35 mouse cellular contexts compared by ENCODE assay signal in genomic region chr6:92199414-92199813, GRCm38 (mm10). TPM values are rescaled to one million over a fixed set of nuclear protein-coding genes. Genes with fewer than 3 reads are reported as not detected.
DNase-seq lines count a peak whose midpoint lies in the region; ATAC-seq and TF ChIP-seq lines count a peak whose summit lies in the region.
"Had no signal": no experiment of that assay in that cellular context is flagged by ENCODE, and none has a peak within 500 bp of the region (broad histone marks: within the 10 kb centered on the region; RNA-seq: fewer than 3 reads in every experiment).

No protein-coding gene starts in this region.

- H3K4me3 ChIP-seq in lung, postnatal 0 days (ENCODE audit: low read depth, low read length), result no peak overlapping the region
- H3K4me3 ChIP-seq in macrophage (ENCODE audit: inconsistent target), result no peak overlapping the region
- H3K4me3 ChIP-seq in forebrain, postnatal 0 days (ENCODE audit: low read depth, low read length), result no peak overlapping the region
- H3K4me3 ChIP-seq in layer of hippocampus, adult 2 months, result no peak overlapping the region
- H3K4me3 ChIP-seq: embryonic facial prominence, embryonic 10.5 days; embryonic facial prominence, embryonic 15.5 days; forebrain, embryonic 12.5 days; heart, adult 2 months; heart, embryonic 12.5 days; kidney, embryonic 15.5 days; left cerebral cortex, adult 2 months; liver, embryonic 13.5 days; midbrain, embryonic 10.5 days had no signal

- H3K4me2 ChIP-seq in lung, postnatal 0 days (replicated peaks; ENCODE audit: low read depth, low read length), result no peak overlapping the region
- no peak overlapping the region for H3K4me2 ChIP-seq in forebrain, postnatal 0 days (ENCODE audit: low read depth)
- H3K4me2 ChIP-seq: embryonic facial prominence, embryonic 15.5 days; forebrain, embryonic 12.5 days; heart, embryonic 12.5 days; hindbrain, embryonic 14.5 days; kidney, embryonic 15.5 days; liver, embryonic 13.5 days had no signal

- peak; percentile 37; the same call in 1 of the 2 replicates for ATAC-seq in lung, postnatal 0 days
- ATAC-seq in forebrain, postnatal 0 days, result no peak
- ATAC-seq: midbrain, embryonic 16.5 days had no signal

- no peaks in the 10 kb centered on the region for H3K79me2 ChIP-seq in macrophage (ENCODE audit: inconsistent target)

- H3K9ac ChIP-seq in lung, postnatal 0 days (replicated peaks; ENCODE audit: low read depth), result no peak overlapping the region
- no peak overlapping the region for H3K9ac ChIP-seq in forebrain, postnatal 0 days
- H3K9ac ChIP-seq: embryonic facial prominence, embryonic 15.5 days; forebrain, embryonic 12.5 days; heart, embryonic 12.5 days; hindbrain, embryonic 14.5 days; kidney, embryonic 15.5 days; liver, embryonic 13.5 days had no signal

- peaks cover 46% of the 10 kb centered on the region for H3K36me3 ChIP-seq in lung, postnatal 0 days (ENCODE audit: insufficient read depth, low read length)
- H3K36me3 ChIP-seq in macrophage (ENCODE audit: inconsistent target), result peaks cover 53% of the 10 kb centered on the region
- H3K36me3 ChIP-seq in forebrain, postnatal 0 days (ENCODE audit: insufficient read depth), result peaks cover 64% of the 10 kb centered on the region

- no peaks in the 10 kb centered on the region for H3K9me3 ChIP-seq in lung, postnatal 0 days (ENCODE audit: low read length)
- no peaks in the 10 kb centered on the region for H3K9me3 ChIP-seq in forebrain, postnatal 0 days (ENCODE audit: low read length)
- H3K9me3 ChIP-seq: embryonic facial prominence, embryonic 10.5 days; embryonic facial prominence, embryonic 15.5 days; forebrain, embryonic 12.5 days; heart, embryonic 12.5 days; kidney, embryonic 15.5 days; liver, embryonic 13.5 days; midbrain, embryonic 10.5 days had no signal

- no peaks in the 10 kb centered on the region for H3K27me3 ChIP-seq in lung, postnatal 0 days (replicated peaks; ENCODE audit: insufficient read depth, low read length)
- no peaks in the 10 kb centered on the region for H3K27me3 ChIP-seq in forebrain, postnatal 0 days (ENCODE audit: insufficient read depth, low read length)
- H3K27me3 ChIP-seq: CH12.LX; embryonic facial prominence, embryonic 15.5 days; forebrain, embryonic 12.5 days; heart, embryonic 12.5 days; kidney, embryonic 15.5 days; liver, embryonic 13.5 days had no signal

- no peak overlapping the region for H3K27ac ChIP-seq in lung, postnatal 0 days (ENCODE audit: low read length)
- H3K27ac ChIP-seq in macrophage, result peak overlapping the region; percentile 52
- no peak overlapping the region for H3K27ac ChIP-seq in forebrain, postnatal 0 days (ENCODE audit: low read depth, low read length)
- no peak overlapping the region for H3K27ac ChIP-seq in layer of hippocampus, adult 2 months
- H3K27ac ChIP-seq: embryonic facial prominence, embryonic 10.5 days; embryonic facial prominence, embryonic 15.5 days; forebrain, embryonic 12.5 days; heart, adult 2 months; hindbrain, embryonic 14.5 days; kidney, embryonic 15.5 days; left cerebral cortex, adult 2 months; liver, embryonic 13.5 days; midbrain, embryonic 10.5 days; stomach, postnatal 0 days had no signal

- 86% methylated on average over 8 of the region's 8 CpGs for WGBS in lung, postnatal 0 days
- WGBS in macrophage (ENCODE audit: missing documents), result 51% methylated on average over 8 of the region's 8 CpGs
- whole genome bisulfite sequencing in forebrain, postnatal 0 days, result 93% methylated on average over 8 of the region's 8 CpGs

- TF ChIP-seq EP300 in lung, postnatal 0 days (IDR thresholded peaks at IDR 0.05), result 0 out of 2 replicates have a peak, but pooled peaks have one; percentile 14

- H3K4me1 ChIP-seq in lung, postnatal 0 days (ENCODE audit: insufficient read depth, low read depth, low read length), result no peaks in the 10 kb centered on the region
- H3K4me1 ChIP-seq in forebrain, postnatal 0 days (ENCODE audit: insufficient read depth), result no peaks in the 10 kb centered on the region
- H3K4me1 ChIP-seq: embryonic facial prominence, embryonic 10.5 days; embryonic facial prominence, embryonic 15.5 days; forebrain, embryonic 12.5 days; heart, embryonic 12.5 days; kidney, embryonic 15.5 days; midbrain, embryonic 10.5 days had no signal

- TF ChIP-seq CTCF in lung, postnatal 0 days (IDR thresholded peaks at IDR 0.05), result no peak
- TF ChIP-seq CTCF in forebrain, postnatal 0 days (IDR thresholded peaks at IDR 0.05; ENCODE audit: low read depth), result no peak
- TF ChIP-seq CTCF in layer of hippocampus, adult 2 months (conservative IDR thresholded peaks at IDR 0.05), result no peak

- peak; percentile 24 for DNase-seq in lung, postnatal 0 days (ENCODE audit: low spot score)
- DNase-seq in lung, postnatal 10 days, result no peak
- peak; percentile 18 for DNase-seq in Muller cell, postnatal 12 days (ENCODE audit: inconsistent ontology term)
- no peak for DNase-seq in forebrain, postnatal 0 days
- DNase-seq in retina, embryonic 14.5 days (ENCODE audit: low spot score), result no peak
- no peak for DNase-seq in layer of hippocampus, adult 2 months (ENCODE audit: low spot score in 2 of 2)
- DNase-seq: adrenal gland, postnatal 14 days; B cell, adult 2 months; cerebellum, adult 2 months; cerebellum, postnatal 14 days; gastrocnemius, postnatal 25 days; heart, adult 2 months; kidney, adult 18-20 months; kidney, postnatal 25 days; left cerebral cortex, postnatal 4 days; liver, embryonic 13.5 days; right cerebral cortex, adult 18-20 months; spleen, adult 18-20 months; thymus, adult 18-20 months; thymus, postnatal 36 days had no signal

RNA-seq across cellular contexts. Expression of gene Rbsn, which starts 15.3 kb away (rescaled TPM):
- polyA plus RNA-seq in lung, postnatal 0 days (2015; fragmentation: Nextera tagmentation; extraction: Ambion mirVana), result 14.3 and 16.0 TPM in 2 replicates
- 10 to 100 TPM; 12.8 to 55.2 (median 33.7) TPM for total RNA-seq in macrophage (2018; cell fraction: chromatin; rRNA removed)
- 10 to 100 TPM; 10.4 to 22.8 (median 17.3) TPM for total RNA-seq in macrophage (2018; cell fraction: cytosol; rRNA removed)
- total RNA-seq in macrophage (2018; cell fraction: nucleus; rRNA removed), result 10 to 100 TPM; 10.4 to 42.1 (median 19.6) TPM
- polyA plus RNA-seq in macrophage (2018), result 11.9 to 15.6 TPM (median 14.0 TPM) in 3 replicates
- total RNA-seq in forebrain, postnatal 0 days (2014; rRNA removed), result 45.2 and 68.9 TPM in 2 replicates
- polyA plus RNA-seq in forebrain, postnatal 0 days (2015; fragmentation: Nextera tagmentation; extraction: Ambion mirVana), result 27.1 and 30.7 TPM in 2 replicates
- total RNA-seq in layer of hippocampus, adult 2 months (2021), result 10 to 100 TPM; 42.8 to 44.1 TPM

RNA-seq across cellular contexts. Expression of gene Mrps25, which starts 15.6 kb away (rescaled TPM):
- 26.5 and 33.9 TPM in 2 replicates for polyA plus RNA-seq in lung, postnatal 0 days (2015; fragmentation: Nextera tagmentation; extraction: Ambion mirVana)
- 10 to 100 TPM; 10.2 to 55.9 (median 26.5) TPM for total RNA-seq in macrophage (2018; cell fraction: chromatin; rRNA removed)
- total RNA-seq in macrophage (2018; cell fraction: cytosol; rRNA removed), result 10 to 100 TPM; 16.0 to 31.2 (median 22.2) TPM
- total RNA-seq in macrophage (2018; cell fraction: nucleus; rRNA removed), result 10 to 100 TPM in 17 of 26 experiments, 1 to 10 TPM in 9; 4.6 to 39.6 (median 12.7) TPM
- 20.5 to 40.7 TPM (median 29.2 TPM) in 3 replicates for polyA plus RNA-seq in macrophage (2018)
- total RNA-seq in forebrain, postnatal 0 days (2014; rRNA removed), result 20.8 and 27.8 TPM in 2 replicates
- 53.5 and 55.7 TPM in 2 replicates for polyA plus RNA-seq in forebrain, postnatal 0 days (2015; fragmentation: Nextera tagmentation; extraction: Ambion mirVana)
- 10 to 100 TPM; 49.5 to 51.8 TPM for total RNA-seq in layer of hippocampus, adult 2 months (2021)

RNA-seq across cellular contexts. Expression of gene Trh, which starts 45.0 kb away (rescaled TPM):
- 0.13 and 0.47 TPM in 2 replicates for polyA plus RNA-seq in lung, postnatal 0 days (2015; fragmentation: Nextera tagmentation; extraction: Ambion mirVana)
- not detected for total RNA-seq in macrophage (2018; cell fraction: chromatin; rRNA removed)
- not detected for total RNA-seq in macrophage (2018; cell fraction: cytosol; rRNA removed)
- total RNA-seq in macrophage (2018; cell fraction: nucleus; rRNA removed), result not detected
- polyA plus RNA-seq in macrophage (2018), result not detected in 3 replicates
- 14.2 and 22.0 TPM in 2 replicates for total RNA-seq in forebrain, postnatal 0 days (2014; rRNA removed)
- 10.3 and 13.0 TPM in 2 replicates for polyA plus RNA-seq in forebrain, postnatal 0 days (2015; fragmentation: Nextera tagmentation; extraction: Ambion mirVana)
- 1 to 10 TPM; 1.3 to 2.2 TPM for total RNA-seq in layer of hippocampus, adult 2 months (2021)
- total RNA-seq: adrenal gland, postnatal 14 days; CH12.LX; gastrocnemius, postnatal 25 days; heart, adult 2 months; hematopoietic stem cell, adult 5-6 weeks; neutrophil, adult 5-6 weeks had no signal
- polyA plus RNA-seq: heart, adult 2 months; heart, postnatal 0 days; liver, embryonic 13.5 days had no signal

Comparison
In these comparisons a context has a peak if more than half of its experiments do, and no peak if none do; other contexts are left out.
1. DNase-seq: peak in lung, postnatal 0 days (single experiment) and Muller cell, postnatal 12 days (single experiment); none in lung, postnatal 10 days (single experiment), forebrain, postnatal 0 days (single experiment), retina, embryonic 14.5 days (single experiment) and layer of hippocampus, adult 2 months (0 of 2).